Mouse (Mus musculus) limb, embryonic 13.5 days (tissue): ENCODE results near the gene Rps6kl1. TPM values are rescaled to one million over a fixed set of nuclear protein-coding genes. Genes with fewer than 3 reads are reported as not detected.

Experiments
- ATAC-seq: fragments of 200-750 bp; cut with Nextera tagmentation; 2 replicates; pipeline ENCODE4 v1.8.0; 2017; ENCODE audit warnings: low read depth, moderate number of reproducible peaks, moderate TSS enrichment; ENCODE audit not compliant: low FRiP score
- H3K27ac ChIP-seq: fragments of 300-500 bp; sonication (generic); 2 replicates; pipeline ENCODE4 v1.5.1; 2015; ENCODE audit warnings: inconsistent platforms, mild to moderate bottlenecking, moderate library complexity
- H3K27me3 ChIP-seq: fragments of 300-500 bp; sonication (generic); 2 replicates; pipeline ENCODE4 v1.6.1; 2015; ENCODE audit warnings: mild to moderate bottlenecking, inconsistent platforms
- H3K36me3 ChIP-seq: fragments of 300-500 bp; sonication (generic); 2 replicates; pipeline ENCODE4 v1.6.1; 2015; ENCODE audit warnings: inconsistent platforms, mild to moderate bottlenecking, moderate library complexity
- H3K4me1 ChIP-seq: fragments of 300-500 bp; sonication (generic); 2 replicates; pipeline ENCODE4 v1.6.1; 2015; ENCODE audit warnings: inconsistent platforms
- H3K4me2 ChIP-seq: fragments of 300-500 bp; sonication (generic); replicated peaks from 2 replicates; pipeline ENCODE4 v1.6.1; 2015; ENCODE audit warnings: inconsistent platforms, mild to moderate bottlenecking, moderate library complexity
- H3K4me3 ChIP-seq: fragments of 300-500 bp; sonication (generic); 2 replicates; pipeline ENCODE4 v1.5.1; 2015; ENCODE audit warnings: moderate library complexity, mild to moderate bottlenecking, inconsistent platforms
- H3K9ac ChIP-seq: fragments of 300-500 bp; sonication (generic); 2 replicates; pipeline ENCODE4 v1.6.1; 2015; ENCODE audit warnings: mild to moderate bottlenecking, inconsistent platforms
- H3K9me3 ChIP-seq: fragments of 300-500 bp; sonication (generic); 2 replicates; pipeline ENCODE4 v1.6.1; 2016; ENCODE audit warnings: inconsistent platforms
- WGBS: fragments of 180-500 bp; shearing (Covaris S2); methylation state at CpG from one replicate; pipeline ENCODE4 v1.1.7; 2015; 5-methylcytosine and 5-hydroxymethylcytosine counted together
- polyA plus RNA-seq: library from polyadenylated mRNA; unstranded; fragments of >200 nt; fragmentation: Nextera tagmentation; extraction: Ambion mirVana; gene quantifications from 2 replicates; pipeline ENCODE4 v1.2.1, GENCODE M21; 2015

Rps6kl1 gene
- polyA plus RNA-seq, 1 experiment from 2014 or later: 0.31 TPM

DNA sequence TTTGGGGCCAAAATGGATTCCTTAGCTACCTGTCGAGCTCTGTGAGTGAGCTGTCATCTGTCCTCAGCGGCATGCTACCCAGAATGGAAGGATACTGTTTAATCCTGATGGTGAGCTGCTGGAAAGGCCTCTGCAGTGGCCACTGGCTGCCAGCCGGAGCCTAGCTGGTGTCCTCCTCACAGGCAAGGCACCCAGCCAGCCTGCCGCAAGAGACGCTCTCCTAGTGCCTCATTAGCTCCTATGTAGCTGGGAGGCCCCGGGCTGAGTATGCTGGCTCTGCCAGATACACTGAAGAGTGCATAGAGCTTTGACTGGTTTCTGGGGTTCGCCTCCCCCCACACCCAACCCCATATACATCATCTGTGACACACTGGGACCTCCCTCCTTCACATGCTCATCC, 23.0 kb upstream of the Rps6kl1 start:
- Histone ChIP-seq H3K4me1 (peaks cover 52% of the 10 kb centered on the region), H3K27me3 (peaks cover 13% of the 10 kb centered on the region; the same call in 1 of the 2 replicates), H3K4me2 (peak overlapping the region; percentile 73), H3K9me3 (no peaks in the 10 kb centered on the region), H3K9ac (peak overlapping the region; percentile 25; the same call in 1 of the 2 replicates), H3K4me3 (peak overlapping the region; percentile 8; the same call in 1 of the 2 replicates), H3K27ac (no peak overlapping the region), H3K36me3 (peaks cover 10% of the 10 kb centered on the region; the same call in 1 of the 2 replicates)
- WGBS: 63% methylated on average over 7 of the region's 7 CpGs
- no peak for ATAC-seq

DNA sequence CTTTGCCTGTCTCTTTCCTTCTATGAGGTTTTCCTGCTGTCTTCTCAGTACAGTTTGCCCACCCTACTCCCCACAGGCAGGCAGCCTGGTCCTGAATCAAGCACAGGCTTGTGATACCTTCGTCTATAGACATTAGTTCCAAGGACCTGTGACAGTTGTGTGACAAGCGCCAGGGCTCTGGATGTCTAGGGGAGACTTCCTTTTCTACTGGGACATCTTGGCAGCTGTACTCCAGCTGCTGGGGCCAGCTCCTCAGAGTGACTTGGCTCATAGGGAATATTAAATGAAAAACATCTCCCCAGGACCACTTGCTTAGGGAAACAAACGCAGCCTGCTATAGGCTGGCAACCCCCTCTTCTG, 19.9 kb upstream of the Rps6kl1 start:
- Histone ChIP-seq H3K27ac (no peak overlapping the region), H3K27me3 (no peaks in the 10 kb centered on the region), H3K9ac (no peak overlapping the region), H3K4me1 (peaks cover 31% of the 10 kb centered on the region), H3K4me3 (no peak overlapping the region), H3K4me2 (no peak overlapping the region), H3K36me3 (peaks cover 30% of the 10 kb centered on the region), H3K9me3 (no peaks in the 10 kb centered on the region)
- 82% methylated on average over 3 of the region's 3 CpGs for WGBS
- no peak for ATAC-seq

DNA sequence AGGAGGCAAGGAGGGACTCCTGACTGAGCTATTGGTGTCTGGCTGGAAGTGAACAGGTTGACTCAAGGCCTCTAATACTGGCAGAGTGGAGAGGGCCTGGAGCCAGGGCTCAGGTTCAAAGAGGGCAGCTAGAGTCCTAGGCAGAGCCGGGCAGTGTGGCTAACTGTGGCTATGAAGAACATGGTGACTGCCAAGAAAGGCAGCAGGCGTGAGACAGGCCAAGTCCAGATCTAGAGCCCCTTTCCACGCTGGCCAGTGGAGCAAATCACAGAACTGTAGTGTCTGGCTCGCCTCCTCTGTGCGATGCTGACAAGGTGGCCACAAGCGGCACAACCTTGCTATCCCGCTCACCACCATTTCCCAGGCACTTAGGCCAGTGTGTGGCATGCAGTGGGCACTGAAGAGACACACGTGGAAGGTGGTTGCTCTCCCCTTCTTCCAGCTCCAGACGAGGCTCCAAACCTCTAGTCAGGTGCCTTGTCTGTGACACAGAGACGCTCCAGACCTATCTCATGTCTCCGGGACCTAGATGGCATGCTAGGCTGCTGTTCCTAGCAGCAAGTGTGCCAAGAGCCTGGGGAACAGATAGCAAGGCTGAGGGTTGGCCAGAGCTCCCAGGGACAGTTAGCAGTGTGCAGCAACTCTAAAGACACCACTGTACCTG, 19.4 kb upstream of the Rps6kl1 start:
- ATAC-seq: no peak
- WGBS: 87% methylated on average over 11 of the region's 11 CpGs
- no peaks in the 10 kb centered on the region for H3K27me3 ChIP-seq
- no peak overlapping the region for H3K9ac ChIP-seq
- H3K27ac ChIP-seq: no peak overlapping the region
- no peak overlapping the region for H3K4me3 ChIP-seq
- peaks cover 33% of the 10 kb centered on the region for H3K36me3 ChIP-seq
- peaks cover 26% of the 10 kb centered on the region for H3K4me1 ChIP-seq
- H3K4me2 ChIP-seq: no peak overlapping the region
- no peaks in the 10 kb centered on the region for H3K9me3 ChIP-seq

DNA sequence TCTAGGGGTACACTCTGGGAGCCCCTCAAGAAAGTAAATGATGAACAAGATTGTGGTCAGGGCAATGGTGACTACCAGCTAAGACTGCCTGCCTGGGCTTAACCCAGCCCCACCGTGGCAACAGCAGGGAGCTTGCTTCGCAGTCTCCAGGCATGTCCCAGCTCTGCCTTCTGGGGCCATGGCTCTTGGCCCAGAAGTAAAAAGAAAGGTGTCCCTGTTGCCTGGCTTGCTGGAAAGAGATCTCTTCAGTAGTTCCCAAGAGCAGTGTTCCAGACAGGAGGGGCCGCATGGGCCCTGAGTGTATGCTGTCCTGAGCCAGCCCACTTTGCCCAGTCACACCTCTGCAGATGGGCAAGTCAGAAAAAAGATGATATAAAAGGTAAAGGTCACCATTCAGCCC, 18.8 kb upstream of the Rps6kl1 start:
- H3K9me3 ChIP-seq: no peaks in the 10 kb centered on the region
- H3K4me2 ChIP-seq: no peak overlapping the region; the same call in 1 of the 2 replicates
- H3K9ac ChIP-seq: no peak overlapping the region
- WGBS: 53% methylated on average over 3 of the region's 3 CpGs
- peaks cover 33% of the 10 kb centered on the region for H3K36me3 ChIP-seq
- no peak overlapping the region for H3K27ac ChIP-seq
- H3K4me1 ChIP-seq: peaks cover 21% of the 10 kb centered on the region
- no peak for ATAC-seq
- H3K4me3 ChIP-seq: no peak overlapping the region
- H3K27me3 ChIP-seq: no peaks in the 10 kb centered on the region

DNA sequence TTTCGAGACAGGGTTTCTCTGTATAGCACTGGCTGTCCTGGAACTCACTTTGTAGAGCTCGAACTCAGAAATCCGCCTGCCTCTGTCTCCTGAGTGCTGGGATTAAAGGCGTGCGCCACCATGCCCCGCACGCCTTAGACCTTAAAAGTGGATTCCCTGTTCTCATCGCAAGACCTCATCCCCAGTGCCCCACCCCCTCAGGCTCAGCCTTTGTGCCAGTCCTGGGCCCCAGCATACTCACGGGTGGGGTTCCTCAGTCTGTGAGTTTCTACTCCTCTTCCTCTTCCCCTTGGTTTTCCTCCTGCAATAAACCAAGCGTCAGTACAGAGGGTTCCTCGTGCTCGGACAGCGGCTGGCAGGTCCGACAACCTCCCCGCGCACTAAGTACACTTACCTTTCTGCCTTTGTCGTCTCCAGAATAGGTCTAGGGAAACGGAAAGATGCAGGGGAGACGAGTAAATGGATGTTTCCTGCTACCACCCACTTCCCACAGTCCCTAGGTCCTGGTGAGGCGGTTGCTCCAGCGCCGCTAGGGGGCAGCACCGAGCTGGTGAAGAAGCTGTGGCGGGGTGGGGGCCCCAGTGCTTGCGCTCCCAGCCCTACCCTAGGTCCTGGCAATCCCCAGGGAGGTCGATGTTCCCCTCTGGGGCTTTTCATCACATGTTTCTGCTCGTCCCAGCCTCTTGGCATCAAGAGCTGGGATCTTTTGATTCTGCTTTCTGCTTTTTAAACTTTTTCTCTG, 18.2 kb upstream of the Rps6kl1 start:
- Histone ChIP-seq H3K27ac (no peak overlapping the region; the same call in 1 of the 2 replicates), H3K9ac (no peak overlapping the region), H3K4me2 (peak overlapping the region; percentile 42), H3K4me3 (no peak overlapping the region), H3K4me1 (peaks cover 15% of the 10 kb centered on the region), H3K36me3 (peaks cover 33% of the 10 kb centered on the region), H3K9me3 (no peaks in the 10 kb centered on the region), H3K27me3 (no peaks in the 10 kb centered on the region)
- 29% methylated on average over 27 of the region's 27 CpGs for WGBS
- ATAC-seq: no peak

DNA sequence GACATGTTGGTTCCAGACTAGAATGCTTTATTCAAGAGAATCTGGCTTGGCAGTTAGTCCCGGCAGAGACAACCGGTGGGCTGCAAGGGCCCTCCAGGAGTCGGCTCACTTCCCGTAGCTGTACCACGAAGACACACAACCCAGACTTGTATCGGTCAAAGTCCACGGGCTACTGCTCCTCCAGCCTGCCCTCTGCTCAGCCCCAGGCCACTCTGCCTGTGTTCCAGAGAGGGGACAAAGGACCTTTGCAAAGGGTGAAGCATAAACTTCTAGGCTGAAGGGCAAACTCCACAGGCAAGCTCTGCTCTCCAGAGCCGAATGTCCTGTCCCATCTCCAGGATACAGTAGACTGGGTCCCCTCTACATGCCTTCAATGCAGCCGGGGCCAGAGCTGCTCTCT, 15.6 kb upstream of the Rps6kl1 start:
- no peak for ATAC-seq
- no peak overlapping the region for H3K9ac ChIP-seq
- peaks cover 33% of the 10 kb centered on the region for H3K36me3 ChIP-seq
- H3K4me3 ChIP-seq: no peak overlapping the region
- no peak overlapping the region for H3K27ac ChIP-seq
- 88% methylated on average over 9 of the region's 9 CpGs for WGBS
- H3K4me1 ChIP-seq: peaks cover 7% of the 10 kb centered on the region
- H3K9me3 ChIP-seq: no peaks in the 10 kb centered on the region
- H3K27me3 ChIP-seq: no peaks in the 10 kb centered on the region
- H3K4me2 ChIP-seq: no peak overlapping the region

DNA sequence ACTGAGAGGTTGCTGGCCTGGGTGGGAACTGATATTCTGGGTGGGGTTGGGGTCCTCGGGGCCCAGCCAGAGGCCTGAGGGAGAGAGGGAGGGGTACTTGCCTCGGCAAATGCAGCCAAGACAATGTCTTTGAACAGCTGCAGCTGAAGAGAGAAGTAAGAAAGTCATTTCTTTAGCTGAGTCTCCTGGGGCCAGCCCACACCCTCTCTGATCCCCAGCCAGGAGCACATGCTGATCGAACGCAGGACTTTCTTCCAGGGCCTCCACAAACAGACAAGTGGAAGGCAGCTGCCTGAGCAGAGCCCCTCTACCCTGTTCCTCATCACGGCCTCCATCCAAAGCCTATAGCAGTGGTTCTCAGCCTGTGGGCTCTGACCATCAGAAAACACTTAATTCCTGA, 13.9 kb upstream of the Rps6kl1 start:
- no peak overlapping the region for H3K27ac ChIP-seq
- H3K27me3 ChIP-seq: no peaks in the 10 kb centered on the region
- H3K36me3 ChIP-seq: peaks cover 23% of the 10 kb centered on the region
- ATAC-seq: no peak
- no peaks in the 10 kb centered on the region for H3K9me3 ChIP-seq
- no peak overlapping the region for H3K9ac ChIP-seq
- no peak overlapping the region for H3K4me2 ChIP-seq
- no peak overlapping the region for H3K4me3 ChIP-seq
- WGBS: 73% methylated on average over 5 of the region's 5 CpGs
- peaks cover 6% of the 10 kb centered on the region for H3K4me1 ChIP-seq

DNA sequence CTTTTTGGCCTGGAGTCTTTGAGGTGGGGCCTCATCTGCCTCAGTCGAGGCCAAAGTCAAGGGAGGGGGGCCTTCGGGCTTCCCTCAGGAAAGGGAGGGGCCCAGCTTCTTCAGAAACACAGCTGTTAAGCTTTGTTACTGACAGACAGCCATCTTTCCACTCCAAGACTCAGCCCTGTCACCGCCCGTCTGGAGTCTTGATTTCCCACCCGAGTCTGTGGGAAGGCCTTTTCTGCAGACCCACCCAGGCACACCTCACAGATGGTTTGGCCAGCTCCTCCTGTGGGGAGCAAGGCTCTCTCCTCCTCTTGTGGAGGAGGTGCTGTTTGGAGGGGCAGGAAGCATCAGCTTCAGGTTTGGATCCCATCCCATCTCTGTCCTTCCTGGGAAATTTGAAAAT, 8.5 kb upstream of the Rps6kl1 start:
- H3K27ac ChIP-seq: no peak overlapping the region
- no peaks in the 10 kb centered on the region for H3K27me3 ChIP-seq
- no peak overlapping the region for H3K4me2 ChIP-seq
- WGBS: 67% methylated on average over 5 of the region's 5 CpGs
- H3K9ac ChIP-seq: peak overlapping the region; percentile 35; the same call in 1 of the 2 replicates
- H3K4me3 ChIP-seq: no peak overlapping the region
- ATAC-seq: no peak
- H3K36me3 ChIP-seq: no peaks in the 10 kb centered on the region
- peaks cover 8% of the 10 kb centered on the region; the same call in 1 of the 2 replicates for H3K4me1 ChIP-seq
- no peaks in the 10 kb centered on the region for H3K9me3 ChIP-seq

DNA sequence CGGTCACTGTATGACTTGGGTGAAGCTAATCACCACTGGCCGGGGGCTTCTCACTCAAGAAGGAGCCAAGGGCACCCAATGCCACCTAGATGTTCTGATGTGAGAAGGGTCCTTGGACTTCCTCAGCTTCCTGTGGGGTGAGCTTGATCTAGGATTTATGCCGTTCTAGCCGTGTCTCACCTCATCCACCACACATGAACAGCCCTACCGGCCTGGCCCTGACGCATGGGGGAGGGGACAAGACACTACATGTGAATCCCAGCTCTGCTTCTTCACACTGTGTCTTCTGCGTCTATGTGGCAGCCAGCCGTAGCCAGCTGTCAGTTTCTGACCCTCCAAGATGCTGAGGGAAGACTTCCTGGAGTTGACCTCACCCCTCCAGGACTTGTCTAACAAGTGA, 7.7 kb upstream of the Rps6kl1 start:
- no peak overlapping the region for H3K4me3 ChIP-seq
- H3K4me2 ChIP-seq: no peak overlapping the region
- no peaks in the 10 kb centered on the region for H3K27me3 ChIP-seq
- no peaks in the 10 kb centered on the region for H3K9me3 ChIP-seq
- no peak overlapping the region for H3K9ac ChIP-seq
- no peak overlapping the region for H3K27ac ChIP-seq
- no peaks in the 10 kb centered on the region for H3K36me3 ChIP-seq
- no peak for ATAC-seq
- WGBS: 90% methylated on average over 8 of the region's 8 CpGs
- peaks cover 8% of the 10 kb centered on the region; the same call in 1 of the 2 replicates for H3K4me1 ChIP-seq

DNA sequence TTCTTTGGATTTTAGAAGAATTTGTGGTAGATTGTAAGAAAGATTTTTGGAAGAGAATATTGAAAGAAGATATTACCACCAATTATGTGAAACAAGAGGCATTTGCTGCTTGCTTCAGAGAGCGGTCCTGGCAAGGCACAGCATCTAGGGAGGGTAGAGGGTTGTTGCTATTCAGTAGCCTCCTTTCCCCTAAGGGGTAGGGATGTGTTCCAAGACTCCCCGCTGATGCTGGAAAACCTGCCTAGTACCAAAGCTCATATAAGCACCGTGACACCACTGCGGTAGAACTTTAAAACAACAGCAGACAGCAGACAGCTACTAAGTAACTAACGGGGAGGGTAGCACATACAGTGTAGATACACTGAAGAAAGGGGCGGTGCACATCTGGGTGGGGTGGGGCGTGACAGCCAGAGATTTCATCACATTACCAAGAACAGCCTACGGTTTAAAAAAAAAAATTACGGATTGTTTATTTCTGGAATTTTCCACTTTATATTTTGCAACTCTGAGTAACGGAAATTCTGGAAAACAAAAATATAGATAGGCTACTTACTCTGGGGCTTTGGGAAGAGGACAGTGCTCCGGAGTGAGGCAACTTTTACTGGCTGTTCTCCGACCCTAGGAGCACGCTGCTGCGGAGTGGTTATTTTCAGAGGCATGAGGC, 6.9 kb upstream of the Rps6kl1 start:
- Histone ChIP-seq H3K4me3 (no peak overlapping the region), H3K9ac (no peak overlapping the region), H3K4me1 (peaks cover 8% of the 10 kb centered on the region; the same call in 1 of the 2 replicates), H3K36me3 (no peaks in the 10 kb centered on the region), H3K27me3 (0 out of 2 replicates have a peak, but pooled peaks cover under 1% of the 10 kb centered on the region), H3K4me2 (no peak overlapping the region), H3K27ac (no peak overlapping the region), H3K9me3 (no peaks in the 10 kb centered on the region)
- no peak for ATAC-seq
- 88% methylated on average over 14 of the region's 14 CpGs for WGBS

DNA sequence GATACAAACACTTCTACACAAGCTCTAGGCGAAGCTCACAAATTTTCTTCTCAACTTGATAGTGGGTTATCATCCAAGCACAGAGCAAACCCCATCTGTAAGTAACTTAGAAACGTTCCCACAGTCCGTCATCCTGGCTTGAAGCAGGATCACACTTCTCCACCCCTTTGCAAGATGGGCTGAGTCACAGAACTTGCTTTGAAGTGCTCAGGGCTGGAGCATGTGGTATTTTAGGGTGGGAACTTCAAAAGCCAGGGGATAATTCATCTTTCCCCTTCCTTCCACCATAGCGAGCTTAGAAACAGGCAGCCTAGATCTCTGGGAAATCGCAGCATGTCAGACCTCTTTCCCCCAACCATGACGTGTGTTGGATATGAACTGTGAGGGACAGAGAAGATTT, 5.3 kb upstream of the Rps6kl1 start:
- H3K27ac ChIP-seq: no peak overlapping the region
- H3K9ac ChIP-seq: no peak overlapping the region
- H3K27me3 ChIP-seq: peaks cover 11% of the 10 kb centered on the region
- H3K4me2 ChIP-seq: no peak overlapping the region
- no peaks in the 10 kb centered on the region for H3K9me3 ChIP-seq
- peaks cover 8% of the 10 kb centered on the region; the same call in 1 of the 2 replicates for H3K4me1 ChIP-seq
- H3K4me3 ChIP-seq: no peak overlapping the region
- ATAC-seq: no peak
- no peaks in the 10 kb centered on the region for H3K36me3 ChIP-seq
- WGBS: 13% methylated on average over 6 of the region's 6 CpGs

DNA sequence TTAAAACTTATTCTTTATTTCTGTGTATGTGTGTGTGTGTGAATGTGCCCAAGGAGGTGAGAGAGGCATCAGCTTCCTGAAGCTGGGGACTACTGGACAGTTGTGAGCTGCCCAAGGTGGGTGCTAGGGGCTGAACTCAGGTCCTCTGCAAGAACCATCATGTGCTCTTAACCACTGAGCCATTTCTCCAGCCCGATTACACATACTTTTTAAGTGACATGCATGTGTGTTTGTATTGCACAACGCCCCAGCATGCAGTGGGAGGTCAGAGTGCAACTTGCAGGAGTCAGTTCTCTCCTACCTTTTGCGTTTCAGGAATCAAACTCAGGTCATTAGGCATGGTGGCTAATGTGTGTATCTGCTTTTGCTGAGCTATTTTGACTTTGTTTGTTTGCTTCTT, 1.9 kb upstream of the Rps6kl1 start:
- ATAC-seq: no peak
- Histone ChIP-seq H3K27me3 (peaks cover 38% of the 10 kb centered on the region), H3K9ac (no peak overlapping the region), H3K4me3 (no peak overlapping the region), H3K4me2 (no peak overlapping the region), H3K36me3 (no peaks in the 10 kb centered on the region), H3K27ac (no peak overlapping the region), H3K9me3 (no peaks in the 10 kb centered on the region), H3K4me1 (peaks cover 14% of the 10 kb centered on the region)
- 73% methylated on average over 3 of the region's 3 CpGs for WGBS
